Mouse (Mus musculus): Measurements from ENCODE around the gene Morn1.

Gene Morn1

GRCm38 (mm10) chr4:155185845-155186244, 99.5 kb downstream of the Morn1 start:
- DNase-seq (ENCODE audit: low read depth, low spot score), result no peak

GRCm38 (mm10) chr4:155187192-155187674, 100.9 kb downstream of the Morn1 start:
- H3K36me3 ChIP-seq (ENCODE audit: control insufficient read depth, insufficient read depth, low read length, poor library complexity, severe bottlenecking), result no peaks in the 10 kb centered on the region
- peak; percentile 52 for DNase-seq (ENCODE audit: low read depth, low spot score)
- no peaks in the 10 kb centered on the region for H3K27me3 ChIP-seq (ENCODE audit: control insufficient read depth, insufficient read depth, low read length, poor library complexity, severe bottlenecking)

More at GRCm38 (mm10) chr4:155185845-155186244, 99.5 kb downstream of the Morn1 start:
- Histone ChIP-seq H3K27me3 (ENCODE audit: control insufficient read depth, insufficient read depth, low read length, poor library complexity, severe bottlenecking) (no peaks in the 10 kb centered on the region), H3K36me3 (ENCODE audit: control insufficient read depth, insufficient read depth, low read length, poor library complexity, severe bottlenecking) (no peaks in the 10 kb centered on the region)

DNA sequence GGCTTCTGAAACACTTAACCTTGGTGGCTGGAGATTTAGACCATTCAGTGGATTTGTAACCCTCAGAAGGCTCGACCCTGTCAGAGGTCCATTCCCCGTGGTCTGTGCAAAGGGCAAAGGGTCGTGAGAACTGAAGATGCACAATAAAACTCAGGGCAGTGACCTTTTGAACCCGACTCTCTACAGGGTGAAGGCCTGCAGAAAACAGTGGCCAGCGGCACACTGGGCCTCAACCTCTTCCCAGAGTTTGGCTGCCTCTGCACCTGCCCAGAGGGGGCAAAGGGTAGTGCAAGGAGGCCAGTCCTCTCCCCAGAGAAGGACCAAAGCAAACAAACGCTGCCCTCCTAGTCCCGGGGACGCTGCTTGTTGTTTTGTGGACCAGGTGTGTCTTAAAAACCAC, 102.0 kb downstream of the Morn1 start:
- DNase-seq (ENCODE audit: low read depth, low spot score), result no peak
- Histone ChIP-seq H3K27me3 (ENCODE audit: control insufficient read depth, insufficient read depth, low read length, poor library complexity, severe bottlenecking) (no peaks in the 10 kb centered on the region), H3K36me3 (ENCODE audit: control insufficient read depth, insufficient read depth, low read length, poor library complexity, severe bottlenecking) (no peaks in the 10 kb centered on the region)

DNA sequence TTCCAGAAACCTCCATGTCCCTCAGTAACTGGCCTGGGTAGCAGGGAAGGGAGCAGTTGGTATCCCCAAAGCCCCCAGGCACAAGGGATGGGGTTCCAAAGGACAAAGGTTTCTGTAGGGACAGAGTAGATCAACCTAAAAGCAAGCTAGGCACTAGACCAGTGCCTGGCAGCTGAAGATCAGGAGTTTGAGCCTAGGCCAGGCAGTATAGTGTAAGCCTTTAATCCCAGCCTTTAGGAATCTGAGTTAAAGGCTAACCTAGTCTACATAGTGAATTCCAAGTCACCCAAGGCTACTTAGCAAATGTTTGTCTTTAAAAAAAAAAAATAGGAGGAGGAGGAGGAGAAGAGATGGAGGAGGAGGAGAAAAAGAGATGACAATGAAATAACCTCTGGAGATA, 102.4 kb downstream of the Morn1 start:
- no peaks in the 10 kb centered on the region for H3K27me3 ChIP-seq (ENCODE audit: control insufficient read depth, insufficient read depth, low read length, poor library complexity, severe bottlenecking)
- H3K36me3 ChIP-seq (ENCODE audit: control insufficient read depth, insufficient read depth, low read length, poor library complexity, severe bottlenecking), result no peaks in the 10 kb centered on the region
- no peak for DNase-seq (ENCODE audit: low read depth, low spot score)

- no peaks in the 10 kb centered on the region for H3K27me3 ChIP-seq (ENCODE audit: control insufficient read depth, insufficient read depth, low read length, poor library complexity, severe bottlenecking)
- H3K36me3 ChIP-seq (ENCODE audit: control insufficient read depth, insufficient read depth, low read length, poor library complexity, severe bottlenecking), result no peaks in the 10 kb centered on the region
- DNase-seq (ENCODE audit: low read depth, low spot score), result peak; percentile 19
These were observed 103.3 kb downstream of the Morn1 start for GRCm38 (mm10) chr4:155189711-155190139.

DNA sequence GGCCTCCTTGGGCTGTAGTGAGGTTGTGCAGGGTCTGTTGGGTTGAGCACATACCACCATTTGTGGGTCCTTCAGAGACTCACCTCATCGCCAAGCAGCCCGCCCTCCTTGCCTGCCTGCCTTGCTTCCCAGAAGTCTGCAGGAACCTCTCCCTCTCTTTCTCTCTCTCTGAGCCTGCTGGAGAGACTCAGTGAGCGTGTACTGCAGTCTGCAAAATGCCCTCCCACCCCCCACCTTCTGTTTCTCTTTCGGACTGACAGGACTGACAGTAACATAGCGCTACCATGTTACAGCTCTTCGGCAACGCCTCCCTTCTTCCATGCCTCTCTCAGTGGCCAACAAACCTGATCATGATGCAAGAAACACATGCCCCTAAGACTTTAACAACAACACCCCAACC, 103.9 kb downstream of the Morn1 start:
- no peaks in the 10 kb centered on the region for H3K36me3 ChIP-seq (ENCODE audit: control insufficient read depth, insufficient read depth, low read length, poor library complexity, severe bottlenecking)
- no peak for DNase-seq (ENCODE audit: low read depth, low spot score)

More for the DNA sequence above, 103.9 kb downstream of the Morn1 start:
- no peaks in the 10 kb centered on the region for H3K27me3 ChIP-seq (ENCODE audit: control insufficient read depth, insufficient read depth, low read length, poor library complexity, severe bottlenecking)
